Mouse (Mus musculus): ENCODE measurements around the gene E2f1. TPM values are rescaled to one million over a fixed set of nuclear protein-coding genes. Genes with fewer than 3 reads are reported as not detected.
A peak's percentile ranks its signal among the peaks of the same experiment; 100 is the strongest.

The E2f1 gene
- total RNA-seq, 2 experiments from 2014 or later = 5.5 to 11.1 TPM

DNA sequence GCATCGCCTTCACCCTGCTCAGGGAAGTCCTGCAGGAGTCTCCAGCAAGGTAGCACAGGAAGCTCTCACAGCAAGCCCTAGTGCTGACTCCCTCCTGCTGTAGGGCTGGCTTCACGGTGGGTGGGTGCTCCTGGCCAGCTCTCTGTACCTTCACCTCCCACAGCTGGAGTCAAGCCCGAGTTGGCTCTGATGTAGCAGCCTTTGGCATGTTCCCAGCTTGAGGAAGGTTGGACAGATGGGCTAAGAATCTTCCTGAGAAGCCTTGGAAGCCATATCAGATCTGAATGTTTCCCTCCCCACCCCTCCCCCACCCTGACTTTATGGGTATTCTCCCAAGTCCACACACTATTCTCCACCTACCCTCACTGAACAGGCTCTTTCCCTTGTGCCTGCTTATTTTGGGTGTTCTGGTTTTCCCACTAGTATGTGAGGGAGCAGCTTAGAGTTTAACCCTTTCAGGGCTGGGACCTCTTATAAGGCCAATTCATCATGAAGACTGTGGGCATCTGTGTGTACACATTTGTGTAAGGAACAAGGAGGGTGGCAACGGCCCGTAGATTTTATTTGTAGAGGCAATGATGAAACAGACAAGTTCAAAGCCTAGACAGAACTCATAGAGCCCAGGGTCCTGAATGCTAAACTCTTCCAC is 12.4 kb downstream of the E2f1 start:
- ATAC-seq (replicated peaks; ENCODE audit: low FRiP score, poor library complexity, severe bottlenecking) = no peak

DNA sequence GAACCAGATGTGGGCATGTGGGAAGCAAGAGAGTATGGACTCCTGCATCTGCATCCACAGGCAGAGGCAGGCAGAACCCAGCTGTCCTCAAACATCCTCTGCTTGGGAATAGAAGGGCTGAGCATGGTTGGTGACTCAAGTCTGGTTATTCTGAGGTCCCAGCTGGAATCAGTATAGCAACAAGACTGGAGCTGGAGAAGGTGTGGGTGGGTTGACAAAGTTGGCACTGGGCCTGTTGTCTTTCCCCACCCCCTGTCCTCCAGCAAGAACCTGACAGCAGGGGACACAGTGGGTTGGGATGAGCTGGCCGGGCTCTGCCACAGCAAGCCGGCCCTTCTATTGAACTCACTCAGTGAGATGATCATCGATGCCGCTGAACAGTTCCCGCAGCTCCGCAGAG is 14.5 kb downstream of the E2f1 start:
- no peak for ATAC-seq (replicated peaks; ENCODE audit: low FRiP score, poor library complexity, severe bottlenecking)

DNA sequence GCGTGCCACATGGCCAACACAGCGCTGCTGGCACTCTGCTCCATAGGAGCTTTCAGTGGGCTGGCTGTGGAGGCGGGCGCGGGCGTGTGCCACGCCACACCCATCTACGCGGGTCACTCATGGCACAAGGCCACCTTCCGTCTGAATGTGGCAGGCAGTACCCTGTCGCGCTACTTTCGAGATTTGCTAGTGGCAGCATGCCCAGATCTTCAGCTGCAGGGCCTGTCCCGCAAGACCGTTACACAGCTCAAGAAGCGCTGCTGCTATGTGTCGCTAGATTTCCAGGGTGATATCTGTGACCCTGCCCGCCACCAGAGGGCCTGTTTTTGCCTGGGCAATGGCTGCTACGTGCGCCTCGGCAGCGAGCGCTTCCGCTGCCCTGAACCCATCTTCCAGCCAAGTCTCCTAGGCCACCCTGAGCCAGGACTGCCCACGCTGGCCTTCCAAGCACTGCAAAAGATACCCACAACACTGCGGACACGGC is 17.2 kb downstream of the E2f1 start:
- ATAC-seq (replicated peaks; ENCODE audit: low FRiP score, poor library complexity, severe bottlenecking) = peak; percentile 36; the same call in 1 of the 2 replicates

DNA sequence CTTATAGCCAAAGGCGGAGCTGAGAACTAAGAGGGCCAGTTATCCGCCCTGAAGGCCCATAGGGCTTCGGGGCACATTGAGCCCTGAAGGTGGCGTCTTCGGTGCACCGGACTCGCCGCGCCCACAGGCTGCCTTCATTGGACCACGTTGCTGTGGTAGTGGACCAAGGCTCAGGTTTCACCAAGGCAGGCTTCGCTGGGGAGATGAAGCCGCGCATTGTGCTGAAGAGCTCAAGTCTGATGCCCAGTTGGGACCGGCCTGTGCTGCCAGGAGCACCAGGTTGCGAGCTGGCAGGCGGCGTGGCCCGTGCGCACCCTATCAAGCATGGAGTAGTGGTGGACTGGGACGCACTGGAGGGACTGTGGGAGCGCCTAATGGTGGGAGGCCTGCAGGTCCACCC is 17.8 kb downstream of the E2f1 start:
- ATAC-seq (replicated peaks; ENCODE audit: low FRiP score, poor library complexity, severe bottlenecking) = no peak

DNA sequence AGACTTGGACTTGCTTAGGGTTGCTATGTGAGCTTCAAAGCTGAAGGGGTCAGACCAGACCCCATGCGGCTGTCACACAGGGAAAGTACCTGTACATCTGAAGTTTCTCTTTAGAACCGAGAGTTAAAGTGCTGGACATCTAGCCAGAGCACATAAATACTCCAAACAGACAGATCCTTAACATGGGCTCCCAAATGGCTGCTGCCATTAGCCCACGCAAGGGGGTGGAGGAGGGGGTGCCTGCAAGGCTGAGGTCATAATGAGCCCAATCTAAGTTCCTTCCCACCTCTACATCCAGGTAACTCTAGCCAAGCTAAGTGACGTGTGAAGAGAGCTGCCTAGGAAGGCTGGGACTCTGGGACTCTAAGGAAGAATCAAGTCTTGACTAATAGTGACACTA is 18.2 kb downstream of the E2f1 start, which contains the start of gene Actl10:
TSS of gene Actl10 (plus strand) at position 301 of the 400 bp plus-strand sequence.
- no peak for ATAC-seq (replicated peaks; ENCODE audit: low FRiP score, poor library complexity, severe bottlenecking)

DNA sequence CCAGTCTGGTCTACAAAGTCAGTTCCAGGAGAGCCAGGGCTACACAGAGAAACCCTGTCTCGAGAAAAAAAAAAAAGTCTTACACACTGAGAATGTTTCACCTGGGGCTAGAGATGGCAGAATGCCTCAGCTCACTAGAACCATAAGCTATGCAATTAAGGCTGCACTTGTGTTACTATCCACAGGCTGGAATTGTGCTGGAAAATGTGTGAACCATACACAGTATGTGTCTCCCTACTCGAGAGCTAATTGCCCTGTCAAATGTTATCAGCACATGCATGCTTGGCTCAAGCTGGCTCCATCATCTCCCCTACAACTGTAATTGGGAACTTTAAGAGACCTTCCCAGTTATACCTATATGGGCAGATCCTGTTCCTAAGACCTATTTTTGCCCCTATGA is 18.8 kb downstream of the E2f1 start:
- ATAC-seq (replicated peaks; ENCODE audit: low FRiP score, poor library complexity, severe bottlenecking) = no peak

DNA sequence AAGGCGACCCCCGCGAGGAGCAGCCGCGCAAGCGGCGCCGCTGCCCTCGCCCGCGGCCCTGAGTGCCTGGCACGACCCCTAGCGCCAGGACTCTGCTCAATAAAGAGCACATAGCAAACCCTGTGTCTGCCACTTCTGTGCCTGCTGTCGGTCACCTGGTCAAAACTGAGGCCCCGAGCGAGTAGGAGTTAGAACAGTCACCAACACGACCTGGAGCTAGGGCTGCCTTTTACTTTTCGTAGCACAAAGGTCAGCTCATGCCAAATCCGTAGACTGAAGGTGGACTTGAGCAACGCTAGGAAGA is 19.9 kb downstream of the E2f1 start:
- no peak for ATAC-seq (replicated peaks; ENCODE audit: low FRiP score, poor library complexity, severe bottlenecking)

DNA sequence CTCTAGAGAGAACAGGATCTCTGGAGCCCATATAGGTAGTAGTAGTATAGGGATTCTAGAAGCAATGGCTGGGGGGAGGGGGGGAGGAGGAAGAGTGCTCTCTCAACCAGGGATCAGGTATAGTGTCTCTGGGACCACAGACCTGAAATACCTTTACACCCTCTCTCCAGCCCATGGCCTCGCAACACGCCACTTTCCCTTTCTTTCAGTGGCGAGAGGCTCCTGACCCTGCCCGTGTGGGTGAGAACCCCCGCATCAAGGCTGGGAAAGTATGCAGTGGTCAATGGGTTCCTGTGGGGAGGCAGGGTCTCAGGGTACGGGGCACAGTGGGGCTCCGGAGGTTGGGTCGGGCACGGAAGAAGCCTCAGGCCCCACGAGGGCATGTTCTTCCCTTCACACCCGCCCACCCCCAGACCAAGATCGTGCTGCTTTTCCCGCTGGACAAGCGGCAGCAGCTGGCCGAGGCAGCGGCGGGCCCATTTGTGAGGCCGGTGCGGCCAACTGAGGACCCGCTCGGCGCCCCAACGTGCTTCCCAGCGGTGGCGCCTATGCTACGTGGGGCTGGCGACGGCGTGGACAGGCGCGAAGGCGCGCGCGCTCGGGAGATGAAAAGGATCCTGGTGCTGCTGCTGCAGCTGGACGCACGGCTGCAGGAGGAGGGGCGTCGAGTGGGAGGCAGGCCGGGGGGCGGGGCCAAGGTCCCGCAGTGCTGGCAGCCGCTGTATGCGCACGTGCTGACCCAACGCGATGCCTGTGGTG is 20.4 kb downstream of the E2f1 start:
- ATAC-seq (replicated peaks; ENCODE audit: low FRiP score, poor library complexity, severe bottlenecking) = peak; percentile 50

DNA sequence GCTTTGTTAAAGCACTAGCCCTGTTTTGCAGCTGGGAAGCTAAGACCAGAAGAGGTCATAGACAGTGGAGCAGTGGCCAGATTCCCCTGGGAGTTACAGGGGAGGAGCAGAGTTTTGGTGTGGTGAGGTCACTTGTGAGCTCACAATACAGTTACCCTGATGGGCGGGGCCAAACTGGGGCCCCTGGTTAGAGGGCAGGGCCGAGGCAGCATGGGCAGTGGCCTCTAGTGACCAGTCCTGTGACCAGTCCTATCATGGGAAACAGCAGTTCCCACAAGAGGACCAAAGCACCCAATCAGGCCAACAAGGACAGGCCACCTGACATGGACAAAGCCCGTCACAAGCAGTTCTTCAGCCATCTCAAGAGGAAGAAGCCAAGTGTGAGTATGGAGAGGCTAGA is 21.0 kb downstream of the E2f1 start:
- ATAC-seq (replicated peaks; ENCODE audit: low FRiP score, poor library complexity, severe bottlenecking) = no peak

DNA sequence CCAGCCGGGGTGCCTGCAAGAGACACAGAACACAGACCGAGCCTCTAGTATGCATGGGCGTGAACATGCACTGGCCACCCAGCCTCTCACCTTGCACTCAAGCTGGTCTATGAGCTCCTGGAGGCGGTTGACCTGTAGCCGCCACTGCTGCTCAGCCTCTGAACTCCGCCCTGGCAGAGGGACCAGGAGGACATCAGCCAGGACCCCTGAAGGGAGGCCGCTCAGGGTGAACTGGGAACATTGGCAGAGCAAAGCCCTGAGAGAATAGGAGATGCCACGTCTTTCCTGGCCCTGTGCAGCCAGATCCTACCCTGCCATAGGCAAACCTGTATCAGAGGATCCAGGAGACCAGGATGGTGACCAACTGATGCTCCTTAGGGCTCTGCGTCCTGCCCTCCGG is 23.0 kb downstream of the E2f1 start, which contains the start of gene 1700003F12Rik:
TSS of gene 1700003F12Rik (plus strand) at position 375 of the 400 bp plus-strand sequence.
- no peak for ATAC-seq (replicated peaks; ENCODE audit: low FRiP score, poor library complexity, severe bottlenecking)

DNA sequence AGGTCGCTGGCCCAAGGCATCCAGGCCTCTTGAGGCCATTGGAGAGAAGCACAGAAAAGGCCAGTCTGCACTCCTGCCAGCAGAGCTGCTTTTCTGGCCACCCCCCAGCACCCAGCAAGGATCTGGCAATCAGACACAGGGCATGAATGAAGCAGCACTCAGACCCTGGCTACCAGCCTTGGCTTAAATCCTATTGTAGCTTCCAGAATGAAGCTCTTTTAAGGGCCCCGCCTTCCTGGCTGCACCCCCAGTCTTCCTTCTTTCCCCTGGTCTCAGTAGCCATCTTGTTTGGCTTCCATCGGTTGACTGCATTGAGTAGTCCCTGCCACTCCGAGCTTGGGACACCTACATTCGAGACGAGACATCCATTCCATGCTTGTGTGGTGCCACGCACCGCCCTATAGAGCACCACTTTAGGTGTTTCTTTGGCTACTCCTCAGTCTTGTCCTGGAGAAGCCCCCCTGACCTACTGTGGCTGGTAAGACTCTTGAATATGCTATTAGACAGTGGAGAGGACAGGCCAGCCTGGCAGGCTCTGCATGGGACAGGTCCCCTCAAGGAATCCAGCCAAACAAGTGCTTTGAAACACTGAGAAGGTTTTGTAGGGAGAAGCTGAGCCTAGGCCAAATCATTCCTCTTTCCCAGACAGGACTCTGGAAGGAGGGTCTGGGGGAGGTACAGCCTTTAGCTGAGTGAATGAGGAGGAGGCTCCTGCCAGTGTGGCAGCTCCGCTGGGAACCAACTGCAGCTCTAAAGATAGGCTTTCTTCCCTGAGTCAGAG is 25.9 kb downstream of the E2f1 start:
- no peak for ATAC-seq (replicated peaks; ENCODE audit: low FRiP score, poor library complexity, severe bottlenecking)

DNA sequence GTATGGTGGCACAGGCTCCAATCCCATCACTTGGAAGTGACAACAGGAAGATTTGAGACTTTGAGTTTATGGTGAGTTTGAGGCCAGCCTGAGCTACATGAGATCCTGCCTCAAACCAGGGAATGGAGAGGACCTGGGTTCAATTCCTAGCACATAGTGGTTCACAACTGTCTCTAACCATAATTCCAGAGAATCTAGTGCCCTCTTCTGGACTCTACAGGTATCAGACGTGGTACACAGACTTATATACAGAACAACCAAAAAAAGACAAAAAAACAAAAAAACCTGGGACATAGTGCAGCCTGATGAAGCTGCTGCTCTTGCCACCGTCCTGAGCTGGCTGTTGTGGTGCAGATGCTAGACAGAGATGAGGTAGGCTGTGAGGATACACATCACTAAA is 28.1 kb downstream of the E2f1 start:
- no peak for ATAC-seq (replicated peaks; ENCODE audit: low FRiP score, poor library complexity, severe bottlenecking)

DNA sequence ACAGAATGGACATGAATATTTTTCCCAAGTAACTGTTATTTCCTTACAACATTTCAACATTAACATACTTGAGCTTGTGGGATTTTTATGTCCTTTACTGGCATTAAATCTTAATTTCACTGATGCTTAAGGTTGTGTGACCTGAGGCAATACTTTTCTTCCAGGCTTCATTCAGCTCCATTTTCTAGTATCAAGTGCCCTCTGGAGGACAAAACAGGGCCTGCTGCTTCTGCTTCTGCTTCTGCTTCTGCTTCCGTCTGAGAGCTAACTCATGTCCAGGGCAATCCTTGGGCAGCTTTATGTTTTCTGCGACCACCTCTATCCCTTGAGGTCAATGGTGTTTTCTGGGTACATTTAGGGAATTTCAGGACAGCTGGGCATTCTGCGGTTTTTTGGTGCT is 30.0 kb downstream of the E2f1 start:
- no peak for ATAC-seq (replicated peaks; ENCODE audit: low FRiP score, poor library complexity, severe bottlenecking)

DNA sequence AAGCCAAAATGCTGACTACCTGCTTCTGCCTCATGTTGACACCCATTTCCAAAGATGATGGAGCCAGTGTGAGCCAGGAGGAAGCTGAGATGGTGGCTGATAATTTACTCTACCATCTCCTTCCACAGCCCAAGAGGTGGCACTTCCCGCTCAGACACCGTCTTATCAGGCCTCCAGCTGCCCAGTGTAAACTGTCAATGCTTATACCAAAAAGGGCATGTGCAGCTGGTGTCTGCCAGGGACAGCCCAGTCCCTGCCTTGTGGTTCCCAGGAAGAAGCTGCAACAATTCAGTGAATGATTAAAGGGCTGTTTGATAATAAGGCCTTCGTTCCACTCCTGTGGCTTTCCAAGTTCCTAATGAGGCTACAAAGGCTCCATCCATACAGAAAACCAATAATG is 31.0 kb downstream of the E2f1 start:
- ATAC-seq (replicated peaks; ENCODE audit: low FRiP score, poor library complexity, severe bottlenecking) = no peak

DNA sequence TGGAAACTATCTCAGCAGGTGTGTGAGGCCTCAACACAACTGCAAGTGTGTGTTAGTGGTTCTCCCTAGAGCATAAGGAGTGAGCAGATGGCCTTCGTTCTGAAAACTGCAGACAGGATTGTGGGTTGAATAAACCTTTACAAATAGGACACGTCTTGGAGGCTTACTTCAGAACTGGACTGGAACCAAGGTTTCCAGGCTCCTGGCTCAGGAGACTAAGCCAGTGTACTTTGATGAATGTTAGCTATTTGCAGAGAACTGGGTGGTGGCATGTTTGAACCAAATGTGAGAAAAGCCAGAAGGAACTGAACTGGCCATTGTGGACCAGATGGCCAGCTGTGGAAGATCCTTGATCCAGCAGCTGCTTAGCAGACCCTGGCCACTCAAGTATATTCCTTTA is 31.4 kb downstream of the E2f1 start:
- ATAC-seq (replicated peaks; ENCODE audit: low FRiP score, poor library complexity, severe bottlenecking) = no peak

DNA sequence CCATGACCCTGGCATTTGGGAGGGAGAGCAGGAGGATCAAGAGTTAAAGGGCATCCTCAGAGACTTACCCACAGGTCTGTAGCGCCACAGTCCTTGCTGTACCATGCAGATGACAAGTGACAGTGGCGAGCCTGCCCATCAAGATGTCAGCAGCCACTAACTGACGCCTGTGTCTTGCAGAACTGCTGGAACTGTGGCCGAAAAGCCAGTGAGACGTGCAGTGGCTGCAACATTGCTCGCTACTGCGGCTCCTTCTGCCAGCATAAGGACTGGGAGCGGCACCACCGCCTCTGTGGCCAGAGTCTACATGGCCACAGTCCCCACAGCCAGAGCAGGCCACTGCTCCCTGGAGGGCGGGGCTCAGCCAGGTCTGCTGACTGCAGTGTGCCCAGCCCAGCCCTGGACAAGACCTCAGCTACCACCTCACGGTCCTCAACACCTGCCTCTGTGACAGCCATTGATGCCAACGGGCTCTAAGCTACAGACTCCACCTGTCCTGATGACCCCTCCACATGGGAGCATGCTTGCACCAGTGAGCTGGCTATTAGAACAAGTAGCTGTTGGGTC is 34.9 kb downstream of the E2f1 start:
- no peak for ATAC-seq (replicated peaks; ENCODE audit: low FRiP score, poor library complexity, severe bottlenecking)

DNA sequence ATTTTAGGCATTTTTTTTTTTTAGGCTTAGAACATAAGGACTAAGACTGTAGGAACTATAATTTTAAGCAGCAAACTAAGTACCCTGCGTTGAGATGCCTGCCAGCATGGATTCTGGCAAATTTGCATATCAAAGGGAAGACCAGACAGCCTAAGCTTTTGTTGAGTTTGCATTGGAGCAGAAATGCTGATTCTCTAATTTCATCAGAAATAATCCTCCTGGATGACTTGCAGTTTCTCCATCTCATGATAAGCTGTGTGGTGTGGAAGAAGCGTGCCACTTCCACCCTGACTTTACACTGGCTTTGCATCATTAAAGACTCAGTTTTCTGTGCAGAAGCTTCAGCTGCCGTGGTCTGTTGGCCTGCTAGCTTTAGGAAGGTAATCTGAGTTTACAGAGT is 36.8 kb downstream of the E2f1 start:
- ATAC-seq (replicated peaks; ENCODE audit: low FRiP score, poor library complexity, severe bottlenecking) = no peak

DNA sequence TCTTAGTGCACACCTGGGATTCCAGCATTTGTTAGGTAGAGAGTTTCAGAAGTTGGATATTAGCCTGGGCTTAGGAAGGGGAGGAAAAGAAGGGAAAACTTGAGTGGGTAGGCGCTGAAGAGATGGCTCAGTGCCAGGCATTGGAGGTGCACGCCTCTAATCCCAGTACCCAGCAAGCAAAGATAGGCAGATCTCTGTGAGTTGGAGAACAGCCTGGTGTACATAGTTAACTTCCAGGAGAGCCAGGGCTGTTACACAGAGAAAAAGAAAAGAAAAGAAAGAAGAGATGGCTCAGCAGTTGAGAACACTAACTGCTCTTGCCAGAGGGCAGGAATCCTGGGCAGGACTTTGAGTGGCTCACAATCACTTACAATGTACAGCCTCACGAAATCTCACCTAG is 43.2 kb downstream of the E2f1 start:
- no peak for ATAC-seq (replicated peaks; ENCODE audit: low FRiP score, poor library complexity, severe bottlenecking)

DNA sequence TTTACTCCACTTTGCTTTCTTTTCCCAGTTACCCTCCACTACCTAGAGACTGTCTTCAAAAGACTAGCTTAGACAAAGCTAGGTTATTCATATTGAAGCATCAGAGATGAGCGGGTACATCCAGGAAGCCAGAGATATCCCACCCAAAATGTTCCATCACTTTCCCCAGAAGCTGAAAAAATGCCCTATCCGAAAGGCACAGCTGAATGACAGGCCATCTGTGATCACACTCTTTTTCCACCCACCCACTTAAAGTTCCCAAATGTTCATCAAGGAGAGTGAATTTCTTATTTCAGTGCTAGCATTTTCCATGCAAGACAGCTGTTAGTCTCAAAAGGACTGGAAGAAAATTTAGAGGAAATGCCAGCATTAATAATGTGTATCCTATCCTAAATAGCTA is 44.4 kb downstream of the E2f1 start:
- no peak for ATAC-seq (replicated peaks; ENCODE audit: low FRiP score, poor library complexity, severe bottlenecking)

DNA sequence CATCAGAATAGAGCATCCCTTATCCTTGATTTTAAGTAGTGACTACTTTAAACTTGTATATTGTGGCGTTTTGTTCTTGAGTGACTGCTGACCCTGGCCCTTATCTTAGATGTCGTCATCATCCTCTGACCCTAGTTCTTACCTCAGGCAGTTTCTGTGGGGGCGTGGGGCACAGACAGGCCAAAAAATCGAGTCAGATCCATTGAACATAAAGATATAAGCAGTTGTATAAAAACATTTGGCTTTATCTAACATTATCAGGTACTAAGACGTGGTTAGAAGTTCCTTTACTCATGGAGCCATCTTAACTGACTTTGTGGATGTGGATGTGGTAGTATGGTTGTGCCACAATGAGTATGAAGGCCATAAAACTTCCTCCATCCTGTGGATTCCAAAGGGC is 47.4 kb downstream of the E2f1 start:
- ATAC-seq (replicated peaks; ENCODE audit: low FRiP score, poor library complexity, severe bottlenecking) = no peak

DNA sequence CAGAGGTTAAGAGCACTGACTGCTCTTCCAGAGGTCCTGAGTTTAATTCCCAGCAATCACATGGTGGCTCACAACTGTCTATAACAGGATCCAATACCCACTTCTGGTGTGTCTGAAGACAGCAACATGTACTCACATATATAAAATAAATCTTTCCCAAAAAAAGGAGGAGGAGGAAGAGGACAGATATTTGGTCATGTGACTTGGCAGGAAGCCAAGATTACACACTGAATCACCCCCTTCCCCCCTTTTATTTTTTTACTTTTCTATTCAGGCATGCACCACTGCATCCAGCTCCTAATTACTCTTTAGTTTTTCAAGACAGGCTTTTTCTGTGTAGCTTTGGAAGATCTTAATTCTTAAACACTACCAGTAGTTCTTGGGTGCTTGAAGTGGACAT is 48.2 kb downstream of the E2f1 start:
- no peak for ATAC-seq (replicated peaks; ENCODE audit: low FRiP score, poor library complexity, severe bottlenecking)
